8 mouse cellular contexts compared by ENCODE assay signal in genomic region chr2:173274428-173275342, GRCm38 (mm10). TPM values are rescaled to one million over a fixed set of nuclear protein-coding genes. Genes with fewer than 3 reads are reported as not detected.
A peak's percentile ranks its signal among the peaks of the same experiment; 100 is the strongest.
DNase-seq lines count a peak whose midpoint lies in the region; ATAC-seq and TF ChIP-seq lines count a peak whose summit lies in the region.

No protein-coding gene starts in this region.

- H3K4me2 ChIP-seq in kidney, embryonic 15.5 days = peak overlapping the region; percentile 86
- peak overlapping the region; percentile 90 for H3K4me2 ChIP-seq in heart, postnatal 0 days (ENCODE audit: low read depth, low read length)

- H3K36me3 ChIP-seq in kidney, embryonic 15.5 days = no peaks in the 10 kb centered on the region
- no peaks in the 10 kb centered on the region for H3K36me3 ChIP-seq in heart, postnatal 0 days (replicated peaks; ENCODE audit: control insufficient read depth, insufficient read depth, low read length)

- 18% methylated on average over 15 of the region's 15 CpGs for WGBS in kidney, embryonic 15.5 days
- WGBS in heart, postnatal 0 days = 23% methylated on average over 15 of the region's 15 CpGs

- H3K4me3 ChIP-seq in kidney, embryonic 15.5 days (replicated peaks) = peak overlapping the region; percentile 94
- peak overlapping the region; percentile 80 for H3K4me3 ChIP-seq in heart, postnatal 0 days (ENCODE audit: low read depth, low read length)

- no peak for TF ChIP-seq CTCF in Patski (IDR thresholded peaks at IDR 0.05)
- TF ChIP-seq CTCF in heart, postnatal 0 days (IDR thresholded peaks at IDR 0.05; ENCODE audit: low read depth) = no peak

- DNase-seq in kidney, adult 18-20 months = no peak
- DNase-seq in Patski (ENCODE audit: low read depth, low spot score) = no peak
- no peak for DNase-seq in heart, postnatal 0 days (ENCODE audit: low spot score)
- DNase-seq in thymus, postnatal 0 days (ENCODE audit: low spot score) = peak; percentile 75
- no peak for DNase-seq in gastrocnemius, postnatal 4 days (ENCODE audit: low spot score in 2 of 2)
- no peak for DNase-seq in left cerebral cortex, postnatal 36 days (ENCODE audit: low spot score in 2 of 2)

- H3K27me3 ChIP-seq in kidney, embryonic 15.5 days = peaks cover 16% of the 10 kb centered on the region; the same call in 1 of the 2 replicates
- H3K27me3 ChIP-seq in Patski = no peaks in the 10 kb centered on the region
- H3K27me3 ChIP-seq in heart, postnatal 0 days (ENCODE audit: control insufficient read depth, insufficient read depth, low read length) = no peaks in the 10 kb centered on the region

- POLR2A ChIA-PET in Patski (lab: Charles Lee) = no interaction called here

- H3K27ac ChIP-seq in kidney, embryonic 15.5 days = no peak overlapping the region
- H3K27ac ChIP-seq in heart, postnatal 0 days (ENCODE audit: low read depth) = peak overlapping the region; percentile 94

- no peak for ATAC-seq in kidney, embryonic 15.5 days (replicated peaks; ENCODE audit: low FRiP score)
- peak; percentile 1 for ATAC-seq in Patski
- no peak for ATAC-seq in heart, postnatal 0 days (ENCODE audit: insufficient read depth, low read depth)
- 0 out of 2 replicates have a peak, but pooled peaks have one; percentile 14 for ATAC-seq in megakaryocyte, adult 5-6 weeks (ENCODE audit: poor library complexity, severe bottlenecking)

- H3K9ac ChIP-seq in kidney, embryonic 15.5 days = peak overlapping the region; percentile 96
- peak overlapping the region; percentile 90 for H3K9ac ChIP-seq in heart, postnatal 0 days (replicated peaks; ENCODE audit: low read depth, low read length)

- in situ Hi-C loops in Patski (cut with MboI; ENCODE audit: low pct_unique_long_range_greater_than_20kb) = loop anchor here (5.0 kb wide), 1 partner anchor 138 kb away; no protein-coding TSS in a partner anchor

- H3K9me3 ChIP-seq in kidney, embryonic 15.5 days (replicated peaks) = no peaks in the 10 kb centered on the region
- no peaks in the 10 kb centered on the region for H3K9me3 ChIP-seq in heart, postnatal 0 days (replicated peaks; ENCODE audit: control insufficient read depth, low read length)

- intact Hi-C loops in left cerebral cortex, postnatal 36 days (cut with DNase I) = loop anchor here (2.0 kb wide), 1 partner anchor 32 kb away; no protein-coding TSS in a partner anchor

- H3K4me1 ChIP-seq in kidney, embryonic 15.5 days = peaks cover 69% of the 10 kb centered on the region
- peaks cover 32% of the 10 kb centered on the region for H3K4me1 ChIP-seq in heart, postnatal 0 days (ENCODE audit: control insufficient read depth, insufficient read depth)

- CTCF ChIA-PET in Patski (lab: Charles Lee) = interaction anchor here (0.6 kb wide), 1 partner anchor 32 kb away, joined by 3 read pairs; no protein-coding TSS in a partner anchor

- TF ChIP-seq EP300 in heart, postnatal 0 days (IDR thresholded peaks at IDR 0.05; ENCODE audit: low read depth) = no peak

RNA-seq across cellular contexts. Expression of gene Pmepa1, which starts 1.6 kb away (rescaled TPM):
- 4.0 and 4.5 TPM in 2 replicates for polyA plus RNA-seq in kidney, embryonic 15.5 days (2015; fragmentation: Nextera tagmentation; extraction: Ambion mirVana)
- polyA plus RNA-seq in Patski (2021) = 20.1 TPM
- total RNA-seq in heart, postnatal 0 days (2014; rRNA removed; ENCODE audit: low replicate concordance) = 6.3 and 12.9 TPM in 2 replicates
- polyA plus RNA-seq in heart, postnatal 0 days (2015; fragmentation: Nextera tagmentation; extraction: Ambion mirVana) = 4.3 and 4.4 TPM in 2 replicates
- total RNA-seq in megakaryocyte, adult 5-6 weeks (2015) = 0.84 and 1.2 TPM in 2 replicates
- total RNA-seq in megakaryocyte, adult 5-6 weeks (2017) = 0.04 and 0.07 TPM in 2 replicates
- polyA plus RNA-seq in thymus, postnatal 0 days (2015; fragmentation: Nextera tagmentation; extraction: Ambion mirVana) = 3.1 and 4.2 TPM in 2 replicates
- total RNA-seq in gastrocnemius, postnatal 4 days (2021) = 10 to 100 TPM; 22.6 to 25.8 TPM
- total RNA-seq in left cerebral cortex, postnatal 36 days (2021) = 10 to 100 TPM; 38.2 to 50.7 TPM

RNA-seq across cellular contexts. Expression of gene Zbp1, which starts 56.0 kb away (rescaled TPM):
- polyA plus RNA-seq in kidney, embryonic 15.5 days (2015; fragmentation: Nextera tagmentation; extraction: Ambion mirVana) = 0.40 and 0.64 TPM in 2 replicates
- polyA plus RNA-seq in Patski (2021) = 0.05 TPM
- 3.1 TPM in 1 of 2 replicates, not detected in the other for total RNA-seq in heart, postnatal 0 days (2014; rRNA removed; ENCODE audit: low replicate concordance)
- polyA plus RNA-seq in heart, postnatal 0 days (2015; fragmentation: Nextera tagmentation; extraction: Ambion mirVana) = 0.36 and 1.1 TPM in 2 replicates
- 54.6 and 63.0 TPM in 2 replicates for total RNA-seq in megakaryocyte, adult 5-6 weeks (2015)
- 35.6 and 56.8 TPM in 2 replicates for total RNA-seq in megakaryocyte, adult 5-6 weeks (2017)
- 42.1 and 52.8 TPM in 2 replicates for polyA plus RNA-seq in thymus, postnatal 0 days (2015; fragmentation: Nextera tagmentation; extraction: Ambion mirVana)
- total RNA-seq in gastrocnemius, postnatal 4 days (2021) = under 1 TPM; 0.52 to 0.54 TPM
- not detected for total RNA-seq in left cerebral cortex, postnatal 36 days (2021)

Comparison
In these comparisons a context has a peak if more than half of its experiments do, and no peak if none do; other contexts are left out.
1. ATAC-seq: peak in Patski (single experiment) and megakaryocyte, adult 5-6 weeks (single experiment); none in kidney, embryonic 15.5 days (single experiment) and heart, postnatal 0 days (single experiment).